Mouse (Mus musculus): Measurements from ENCODE around the gene Kctd13. TPM values are rescaled to one million over a fixed set of nuclear protein-coding genes. Genes with fewer than 3 reads are reported as not detected.
A peak's percentile ranks its signal among the peaks of the same experiment; 100 is the strongest.
"Not testable (repeated sequence)": the region's sequence is repeated elsewhere in the genome, so short reads cannot be mapped to it uniquely, and the experiment has no call there.

Kctd13 gene
- polyA plus RNA-seq, 1 experiment = 85.5 TPM

GRCm38 (mm10) chr7:126896912-126897311 is 31.8 kb upstream of the Kctd13 start:
- Histone ChIP-seq H3K27ac (ENCODE audit: control insufficient read depth, insufficient read depth, low read depth, low read length) (peak overlapping the region; percentile 63), H3K4me1 (ENCODE audit: control insufficient read depth, insufficient read depth, low read length) (peaks cover 16% of the 10 kb centered on the region), H3K36me3 (ENCODE audit: control insufficient read depth, insufficient read depth, low read length) (peaks cover 1% of the 10 kb centered on the region; the same call in 1 of the 2 replicates), H3K27me3 (ENCODE audit: control insufficient read depth, insufficient read depth, low read length) (no peaks in the 10 kb centered on the region), H3K4me3 (ENCODE audit: control insufficient read depth, low read depth, low read length) (no peak overlapping the region)
- TF ChIP-seq CTCF (IDR thresholded peaks at IDR 0.05; ENCODE audit: control insufficient read depth, insufficient read depth, insufficient replicate concordance, low read depth, low read length) (no peak), POLR2A (IDR thresholded peaks at IDR 0.05; ENCODE audit: control insufficient read depth, low read depth, low read length) (no peak)

DNA sequence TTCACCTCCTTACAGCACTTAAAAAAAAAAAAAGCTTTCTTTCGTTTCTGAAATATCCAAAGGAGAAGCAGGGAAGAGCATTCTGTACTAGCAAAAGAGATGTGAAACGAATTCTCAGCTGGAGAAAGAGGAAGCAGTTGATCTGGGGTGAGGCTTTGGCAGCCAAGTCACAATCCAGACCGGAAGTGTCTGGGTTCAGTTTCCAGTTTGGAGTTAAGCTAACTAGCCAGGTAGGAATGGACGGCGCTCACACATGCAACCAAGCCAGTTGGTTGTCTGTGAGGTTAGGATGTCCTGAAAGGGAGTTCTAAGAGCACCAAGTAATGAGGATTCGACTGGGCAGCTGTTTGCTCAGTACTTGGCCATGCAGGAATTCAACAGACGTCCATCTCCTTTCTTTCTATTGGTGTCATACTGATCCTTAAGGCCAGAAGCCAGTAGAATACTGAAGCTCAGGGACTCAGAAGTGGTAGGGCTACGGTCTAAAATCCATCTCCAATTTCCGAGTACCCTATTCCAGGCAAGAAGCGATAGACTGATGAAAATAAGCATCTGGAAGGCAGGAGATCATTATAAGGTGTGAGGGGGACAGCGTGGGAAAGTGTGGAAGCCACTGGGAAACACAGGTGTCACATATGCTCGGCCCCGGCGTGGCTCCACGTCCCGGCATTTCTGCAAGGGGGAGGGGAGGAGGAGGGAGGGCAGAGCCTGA is 31.1 kb upstream of the Kctd13 start:
- TF ChIP-seq POLR2A (IDR thresholded peaks at IDR 0.05; ENCODE audit: control insufficient read depth, low read depth, low read length) = no peak
- TF ChIP-seq CTCF (IDR thresholded peaks at IDR 0.05; ENCODE audit: control insufficient read depth, insufficient read depth, insufficient replicate concordance, low read depth, low read length) = no peak
- peaks cover 1% of the 10 kb centered on the region; the same call in 1 of the 2 replicates for H3K36me3 ChIP-seq (ENCODE audit: control insufficient read depth, insufficient read depth, low read length)
- peak overlapping the region; percentile 80 for H3K27ac ChIP-seq (ENCODE audit: control insufficient read depth, insufficient read depth, low read depth, low read length)
- peaks cover 16% of the 10 kb centered on the region for H3K4me1 ChIP-seq (ENCODE audit: control insufficient read depth, insufficient read depth, low read length)
- no peaks in the 10 kb centered on the region for H3K27me3 ChIP-seq (ENCODE audit: control insufficient read depth, insufficient read depth, low read length)
- peak overlapping the region; percentile 72 for H3K4me3 ChIP-seq (ENCODE audit: control insufficient read depth, low read depth, low read length)

GRCm38 (mm10) chr7:126898102-126898990 is 30.3 kb upstream of the Kctd13 start:
- Histone ChIP-seq H3K36me3 (ENCODE audit: control insufficient read depth, insufficient read depth, low read length) (peaks cover 1% of the 10 kb centered on the region; the same call in 1 of the 2 replicates), H3K27ac (ENCODE audit: control insufficient read depth, insufficient read depth, low read depth, low read length) (peak overlapping the region; percentile 80; the same call in 1 of the 2 replicates), H3K4me3 (ENCODE audit: control insufficient read depth, low read depth, low read length) (peak overlapping the region; percentile 72), H3K27me3 (ENCODE audit: control insufficient read depth, insufficient read depth, low read length) (no peaks in the 10 kb centered on the region), H3K4me1 (ENCODE audit: control insufficient read depth, insufficient read depth, low read length) (peaks cover 16% of the 10 kb centered on the region)
- TF ChIP-seq CTCF (IDR thresholded peaks at IDR 0.05; ENCODE audit: control insufficient read depth, insufficient read depth, insufficient replicate concordance, low read depth, low read length) (no peak), POLR2A (IDR thresholded peaks at IDR 0.05; ENCODE audit: control insufficient read depth, low read depth, low read length) (peak; percentile 68; the same call in 1 of the 2 replicates)

GRCm38 (mm10) chr7:126899781-126900180 is 28.9 kb upstream of the Kctd13 start:
- not testable (repeated sequence) for H3K27me3 ChIP-seq (ENCODE audit: control insufficient read depth, insufficient read depth, low read length); H3K4me3 ChIP-seq (ENCODE audit: control insufficient read depth, low read depth, low read length); H3K36me3 ChIP-seq (ENCODE audit: control insufficient read depth, insufficient read depth, low read length); H3K27ac ChIP-seq (ENCODE audit: control insufficient read depth, insufficient read depth, low read depth, low read length)
- peaks cover 16% of the 10 kb centered on the region for H3K4me1 ChIP-seq (ENCODE audit: control insufficient read depth, insufficient read depth, low read length)

GRCm38 (mm10) chr7:126905590-126905989 is 23.1 kb upstream of the Kctd13 start:
- no peak overlapping the region for H3K27ac ChIP-seq (ENCODE audit: control insufficient read depth, insufficient read depth, low read depth, low read length)
- TF ChIP-seq CTCF (IDR thresholded peaks at IDR 0.05; ENCODE audit: control insufficient read depth, insufficient read depth, insufficient replicate concordance, low read depth, low read length) = no peak
- TF ChIP-seq POLR2A (IDR thresholded peaks at IDR 0.05; ENCODE audit: control insufficient read depth, low read depth, low read length) = no peak
- H3K4me3 ChIP-seq (ENCODE audit: control insufficient read depth, low read depth, low read length) = no peak overlapping the region
- no peaks in the 10 kb centered on the region for H3K36me3 ChIP-seq (ENCODE audit: control insufficient read depth, insufficient read depth, low read length)
- H3K4me1 ChIP-seq (ENCODE audit: control insufficient read depth, insufficient read depth, low read length) = no peaks in the 10 kb centered on the region
- no peaks in the 10 kb centered on the region for H3K27me3 ChIP-seq (ENCODE audit: control insufficient read depth, insufficient read depth, low read length)

GRCm38 (mm10) chr7:126914844-126915243 is 13.8 kb upstream of the Kctd13 start:
- Histone ChIP-seq H3K4me1 (ENCODE audit: control insufficient read depth, insufficient read depth, low read length) (no peaks in the 10 kb centered on the region), H3K27ac (ENCODE audit: control insufficient read depth, insufficient read depth, low read depth, low read length) (no peak overlapping the region), H3K27me3 (ENCODE audit: control insufficient read depth, insufficient read depth, low read length) (no peaks in the 10 kb centered on the region), H3K4me3 (ENCODE audit: control insufficient read depth, low read depth, low read length) (no peak overlapping the region), H3K36me3 (ENCODE audit: control insufficient read depth, insufficient read depth, low read length) (no peaks in the 10 kb centered on the region; the same call in 1 of the 2 replicates)
- TF ChIP-seq CTCF (IDR thresholded peaks at IDR 0.05; ENCODE audit: control insufficient read depth, insufficient read depth, insufficient replicate concordance, low read depth, low read length) = no peak
- TF ChIP-seq POLR2A (IDR thresholded peaks at IDR 0.05; ENCODE audit: control insufficient read depth, low read depth, low read length) = no peak

GRCm38 (mm10) chr7:126918356-126918755 is 10.3 kb upstream of the Kctd13 start:
- not testable (repeated sequence) for H3K27ac ChIP-seq (ENCODE audit: control insufficient read depth, insufficient read depth, low read depth, low read length); H3K27me3 ChIP-seq (ENCODE audit: control insufficient read depth, insufficient read depth, low read length); H3K4me3 ChIP-seq (ENCODE audit: control insufficient read depth, low read depth, low read length); H3K4me1 ChIP-seq (ENCODE audit: control insufficient read depth, insufficient read depth, low read length); H3K36me3 ChIP-seq (ENCODE audit: control insufficient read depth, insufficient read depth, low read length)
